Mouse (Mus musculus) kidney, adult 10 weeks (tissue): Measurements from ENCODE around the gene Taar2. TPM values are rescaled to one million over a fixed set of nuclear protein-coding genes. Genes with fewer than 3 reads are reported as not detected.

Source experiments
- polyA plus RNA-seq: library from polyadenylated mRNA; stranded (reverse); fragments of 350-450 nt; fragmentation: Illumina TruSeq; extraction: RNeasy Lipid Tissue Mini Kit (QIAGEN cat#74804); gene quantifications from one replicate; pipeline ENCODE4 v1.2.3, GENCODE M21; 2014; ENCODE audit warnings: low read depth, low replicate concordance

The Taar2 gene
- not detected for polyA plus RNA-seq

DNA sequence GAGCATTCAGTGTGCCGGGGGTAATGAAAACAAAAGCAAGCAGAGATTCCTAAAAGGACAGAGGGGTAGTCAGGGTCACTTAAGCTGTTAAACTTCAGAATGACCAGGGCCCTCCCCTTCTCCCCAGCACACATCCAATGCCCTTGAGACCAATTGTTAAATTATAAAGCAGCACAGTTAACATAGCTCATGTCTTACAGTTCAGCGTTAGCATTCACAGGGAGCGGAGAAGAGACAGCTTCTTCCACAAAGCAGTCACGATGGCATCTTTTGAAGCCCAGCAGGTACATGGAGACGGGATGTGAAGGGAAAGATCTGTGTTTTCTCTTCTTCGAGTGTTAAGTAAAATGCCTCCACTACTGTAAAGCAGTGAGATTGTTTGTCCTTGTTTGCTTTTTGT is at the start of gene Taar2:
Taar2 (plus strand) TSS at position 261 of the 400 bp plus-strand sequence.

DNA sequence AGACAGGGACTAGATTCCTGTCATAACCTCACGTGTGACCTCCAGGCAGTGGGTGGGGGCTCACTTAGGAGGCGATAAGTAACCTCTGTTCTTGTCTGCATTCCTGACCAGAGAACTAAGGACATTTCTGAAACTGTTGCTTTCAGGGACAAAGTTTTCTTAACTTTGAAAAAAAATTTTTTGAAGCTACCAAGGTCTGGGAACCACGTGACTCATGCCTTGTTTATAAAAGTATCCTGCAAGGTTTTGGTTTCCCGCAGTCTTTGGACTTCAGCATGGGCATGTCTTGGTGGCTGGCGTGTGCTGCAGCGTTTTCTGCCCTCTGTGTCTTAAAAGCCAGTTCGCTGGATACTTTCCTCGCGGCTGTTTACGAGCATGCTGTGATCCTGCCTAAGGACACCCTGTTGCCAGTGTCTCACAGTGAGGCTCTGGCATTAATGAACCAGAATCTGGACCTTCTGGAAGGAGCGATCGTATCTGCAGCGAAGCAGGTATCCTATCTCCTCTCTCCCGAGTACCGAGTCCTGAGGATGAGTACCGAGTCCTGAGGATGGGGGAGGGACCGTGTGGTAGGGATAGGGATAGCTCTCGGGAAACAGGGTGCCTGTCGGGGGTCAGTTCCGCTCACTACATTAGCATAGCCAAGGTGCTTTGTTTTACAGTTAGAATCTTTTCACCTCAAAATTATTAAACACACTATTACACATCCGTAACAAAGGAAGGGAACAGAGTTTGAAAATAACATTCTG is 43.6 kb upstream of the Taar2 start, which contains the start of gene Vnn1:
Vnn1 (plus strand) TSS at position 88 of the 749 bp plus-strand sequence.

DNA sequence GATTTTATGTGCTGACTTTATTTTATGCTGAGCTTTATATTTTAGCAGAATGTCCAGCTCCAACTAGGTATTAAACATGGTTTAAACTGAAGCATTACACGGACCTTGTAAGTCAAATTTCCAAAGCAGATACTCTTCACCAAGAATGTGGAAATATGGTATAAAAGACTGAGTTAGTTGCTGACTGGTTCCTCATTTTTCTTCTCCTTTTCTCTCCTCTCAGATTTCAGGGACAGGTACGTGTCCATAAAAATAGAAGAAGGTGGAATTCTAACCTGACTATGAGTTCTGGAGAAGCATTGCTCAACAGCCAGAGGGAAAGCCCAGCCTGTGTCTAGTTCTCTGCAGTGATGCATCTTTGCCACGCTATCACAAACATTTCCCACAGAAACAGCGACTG is 18.3 kb upstream of the Taar2 start, which contains the start of gene Taar1:
Taar1 (plus strand) TSS at position 301 of the 400 bp plus-strand sequence.

DNA sequence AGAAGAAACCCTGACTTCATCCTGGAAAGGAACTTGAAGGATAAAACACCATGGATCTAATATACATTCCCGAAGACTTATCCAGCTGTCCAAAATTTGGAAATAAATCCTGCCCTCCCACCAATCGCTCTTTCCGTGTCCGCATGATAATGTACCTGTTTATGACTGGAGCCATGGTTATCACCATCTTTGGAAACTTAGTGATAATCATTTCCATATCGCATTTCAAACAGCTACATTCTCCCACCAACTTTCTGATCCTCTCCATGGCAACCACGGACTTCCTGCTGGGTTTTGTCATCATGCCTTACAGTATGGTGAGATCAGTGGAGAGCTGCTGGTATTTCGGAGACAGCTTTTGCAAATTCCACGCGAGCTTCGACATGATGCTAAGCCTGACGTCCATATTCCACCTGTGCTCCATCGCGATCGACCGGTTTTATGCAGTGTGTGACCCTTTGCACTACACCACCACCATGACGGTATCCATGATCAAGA is 11.2 kb downstream of the Taar2 start, which contains the start of gene Taar3:
Taar3 (plus strand) TSS at position 51 of the 498 bp plus-strand sequence.

DNA sequence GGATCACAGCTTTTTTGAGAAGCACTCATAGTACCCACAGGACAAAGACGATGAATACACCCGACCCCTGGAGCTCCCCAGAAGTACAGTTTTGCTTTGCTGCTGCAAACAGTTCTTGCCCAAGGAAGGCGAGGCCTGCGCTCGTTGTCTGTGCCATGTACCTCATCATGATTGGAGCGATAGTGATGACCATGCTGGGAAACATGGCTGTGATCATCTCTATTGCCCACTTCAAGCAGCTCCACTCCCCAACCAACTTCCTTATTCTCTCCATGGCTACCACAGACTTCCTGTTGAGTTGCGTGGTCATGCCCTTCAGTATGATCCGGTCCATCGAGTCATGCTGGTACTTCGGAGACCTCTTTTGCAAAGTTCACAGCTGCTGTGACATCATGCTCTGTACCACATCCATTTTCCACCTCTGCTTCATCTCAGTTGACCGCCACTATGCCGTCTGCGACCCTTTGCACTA is 22.1 kb downstream of the Taar2 start, which contains the start of gene Taar4:
Taar4 (plus strand) TSS at position 51 of the 472 bp plus-strand sequence.

DNA sequence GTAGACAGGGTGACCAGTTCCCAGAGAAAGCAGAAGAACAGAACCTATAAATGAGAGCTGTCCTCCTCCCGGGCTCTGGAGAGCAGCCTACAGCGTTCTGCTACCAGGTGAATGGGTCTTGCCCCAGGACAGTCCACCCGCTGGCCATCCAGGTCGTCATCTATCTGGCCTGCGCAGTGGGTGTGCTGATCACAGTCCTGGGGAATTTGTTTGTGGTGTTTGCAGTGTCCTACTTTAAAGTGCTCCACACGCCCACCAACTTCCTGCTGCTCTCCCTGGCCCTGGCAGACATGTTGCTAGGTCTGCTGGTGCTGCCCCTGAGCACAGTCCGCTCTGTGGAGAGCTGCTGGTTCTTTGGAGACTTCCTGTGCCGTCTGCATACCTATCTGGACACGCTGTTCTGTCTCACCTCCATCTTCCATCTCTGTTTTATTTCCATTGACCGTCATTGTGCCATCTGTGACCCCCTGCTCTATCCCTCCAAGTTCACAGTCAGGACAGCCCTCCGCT is 32.3 kb downstream of the Taar2 start, which contains the start of gene Taar5:
Taar5 (plus strand) TSS at position 51 of the 510 bp plus-strand sequence.

DNA sequence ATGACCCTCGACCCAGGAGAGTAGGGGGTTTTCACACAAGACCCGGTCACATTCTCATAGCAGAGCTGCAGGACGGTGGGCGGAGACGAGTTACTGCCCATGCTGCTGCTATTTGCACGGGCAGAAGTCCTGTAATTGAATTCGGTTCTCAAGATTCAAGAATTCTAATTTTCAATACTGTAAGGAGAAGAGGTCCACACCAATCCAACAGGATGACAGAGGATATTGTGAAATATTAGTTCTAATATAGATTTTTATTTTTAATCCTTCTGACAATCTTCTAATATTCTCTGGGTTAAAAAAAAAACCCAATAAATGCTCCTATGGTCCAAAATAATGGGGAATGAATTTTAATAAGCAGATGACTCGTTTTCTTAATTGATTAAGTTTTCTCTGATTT is 47.2 kb downstream of the Taar2 start, which contains the start of gene Taar6:
Taar6 (minus strand) TSS at position 101 of the 400 bp plus-strand sequence.

Other genes starting within 250 kb of the Taar2 start
- gene Rps12, start 151.3 kb upstream of the Taar2 start, polyA plus RNA-seq, result 253 TPM
- gene Slc18b1, start 141.6 kb upstream of the Taar2 start, polyA plus RNA-seq, result 26.8 TPM
- not detected for gene Vnn3, start 87.1 kb upstream of the Taar2 start, polyA plus RNA-seq
- gene Vnn1, start 43.9 kb upstream of the Taar2 start, polyA plus RNA-seq, result 162 TPM
- gene Taar1, start 18.2 kb upstream of the Taar2 start, polyA plus RNA-seq, result not detected
- not detected for gene Taar3, start 11.0 kb downstream of the Taar2 start, polyA plus RNA-seq
- gene Taar4, start 21.9 kb downstream of the Taar2 start, polyA plus RNA-seq, result not detected
- gene Taar5, start 32.1 kb downstream of the Taar2 start, polyA plus RNA-seq, result not detected
- gene Taar6, start 47.1 kb downstream of the Taar2 start, polyA plus RNA-seq, result not detected
- gene Taar7a, start 54.9 kb downstream of the Taar2 start, polyA plus RNA-seq, result not detected
- not detected for gene Taar7b, start 61.4 kb downstream of the Taar2 start, polyA plus RNA-seq
- not detected for gene Taar7d, start 88.7 kb downstream of the Taar2 start, polyA plus RNA-seq
- not detected for gene Taar7e, start 99.0 kb downstream of the Taar2 start, polyA plus RNA-seq
- gene Taar7f, start 110.9 kb downstream of the Taar2 start, polyA plus RNA-seq, result not detected
- not detected for gene Taar8a, start 137.9 kb downstream of the Taar2 start, polyA plus RNA-seq
- not detected for gene Taar8b, start 153.7 kb downstream of the Taar2 start, polyA plus RNA-seq
- gene Taar8c, start 163.3 kb downstream of the Taar2 start, polyA plus RNA-seq, result not detected
- gene Taar9, start 171.0 kb downstream of the Taar2 start, polyA plus RNA-seq, result not detected
- gene Stx7, start 210.7 kb downstream of the Taar2 start, polyA plus RNA-seq, result 366 TPM